Mouse (Mus musculus) testis, adult 2 months (tissue): ENCODE measurements around the gene Myo5c.

Experiments used
- CTCF ChIP-seq: fragments of 200-500 bp; IDR thresholded peaks from 2 replicates; pipeline ENCODE4 v1.5.1; 2012; ENCODE audit warnings: low read depth, mild to moderate bottlenecking, inconsistent platforms, low read length, moderate library complexity; ENCODE audit not compliant: control insufficient read depth, insufficient read depth, insufficient replicate concordance
- POLR2A ChIP-seq: fragments of 200-500 bp; IDR thresholded peaks from 2 replicates; pipeline ENCODE4 v1.6.1; 2012; ENCODE audit warnings: low read depth, mild to moderate bottlenecking, inconsistent platforms, low read length, moderate library complexity; ENCODE audit not compliant: control insufficient read depth

GRCm38 (mm10) chr9:75255820-75256545 is 24.2 kb downstream of the Myo5c start:
- no peak for TF ChIP-seq CTCF
- no peak for TF ChIP-seq POLR2A
